Mouse (Mus musculus): ENCODE results near the gene Ncam1.

DNA sequence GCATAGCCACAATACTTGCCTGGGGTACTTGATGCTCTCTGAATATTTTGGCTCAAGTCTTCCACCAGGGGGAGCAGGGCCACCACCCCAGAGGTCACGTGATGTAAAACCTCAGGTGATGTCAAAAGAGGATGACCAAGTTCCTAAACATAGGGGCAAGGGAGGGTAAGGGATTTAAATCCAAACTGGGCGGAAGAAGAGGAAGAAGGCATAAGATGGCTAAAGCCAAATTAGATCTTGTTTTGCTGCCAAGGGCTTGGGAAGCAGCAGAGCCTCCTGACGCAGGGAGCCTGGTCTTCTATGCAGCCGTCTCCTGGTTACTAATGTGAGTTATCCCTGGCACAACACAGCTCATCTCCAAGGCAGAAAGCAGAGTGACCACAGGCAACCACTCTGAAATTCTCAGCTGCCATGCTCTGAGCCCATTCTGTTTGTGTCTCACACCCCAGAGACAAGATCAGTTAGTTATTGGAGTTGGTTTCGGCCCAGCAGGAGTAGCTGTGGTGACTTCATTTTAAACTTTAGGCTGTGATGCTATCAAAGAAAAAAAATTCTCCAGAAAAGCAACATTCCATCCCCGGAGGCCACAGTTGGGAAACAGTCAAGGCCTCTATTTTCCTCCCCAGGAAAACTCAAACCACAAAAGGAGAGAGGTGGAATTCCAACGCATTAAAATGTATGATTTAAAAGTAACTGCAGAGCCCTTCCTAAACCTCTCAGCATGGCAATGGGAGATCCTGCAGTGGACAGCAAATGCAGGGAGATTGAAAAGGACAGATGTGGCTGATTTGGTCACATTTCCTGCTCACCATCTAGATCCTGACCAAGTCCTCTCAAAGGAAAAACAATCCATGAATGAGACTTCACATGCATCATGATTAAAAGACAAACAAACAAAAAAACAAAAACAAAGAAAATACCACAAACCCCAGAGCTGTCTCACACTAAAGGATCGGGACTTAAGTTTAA lies 135.5 kb downstream of the Ncam1 start:
- TF ChIP-seq CTCF (IDR thresholded peaks at IDR 0.05; ENCODE audit: low read depth, low read length) (no peak), GATA2 (IDR thresholded peaks at IDR 0.05; ENCODE audit: borderline replicate concordance, low read depth, low read length) (no peak), GATA1 (IDR thresholded peaks at IDR 0.05; ENCODE audit: borderline replicate concordance, low read length) (no peak)
